Mouse (Mus musculus): ENCODE results near the gene Fbxo39. TPM values are rescaled to one million over a fixed set of nuclear protein-coding genes. Genes with fewer than 3 reads are reported as not detected.

The Fbxo39 gene
- polyA plus RNA-seq (2015; fragmentation: Nextera tagmentation; extraction: Ambion mirVana) = not detected in 2 replicates

DNA sequence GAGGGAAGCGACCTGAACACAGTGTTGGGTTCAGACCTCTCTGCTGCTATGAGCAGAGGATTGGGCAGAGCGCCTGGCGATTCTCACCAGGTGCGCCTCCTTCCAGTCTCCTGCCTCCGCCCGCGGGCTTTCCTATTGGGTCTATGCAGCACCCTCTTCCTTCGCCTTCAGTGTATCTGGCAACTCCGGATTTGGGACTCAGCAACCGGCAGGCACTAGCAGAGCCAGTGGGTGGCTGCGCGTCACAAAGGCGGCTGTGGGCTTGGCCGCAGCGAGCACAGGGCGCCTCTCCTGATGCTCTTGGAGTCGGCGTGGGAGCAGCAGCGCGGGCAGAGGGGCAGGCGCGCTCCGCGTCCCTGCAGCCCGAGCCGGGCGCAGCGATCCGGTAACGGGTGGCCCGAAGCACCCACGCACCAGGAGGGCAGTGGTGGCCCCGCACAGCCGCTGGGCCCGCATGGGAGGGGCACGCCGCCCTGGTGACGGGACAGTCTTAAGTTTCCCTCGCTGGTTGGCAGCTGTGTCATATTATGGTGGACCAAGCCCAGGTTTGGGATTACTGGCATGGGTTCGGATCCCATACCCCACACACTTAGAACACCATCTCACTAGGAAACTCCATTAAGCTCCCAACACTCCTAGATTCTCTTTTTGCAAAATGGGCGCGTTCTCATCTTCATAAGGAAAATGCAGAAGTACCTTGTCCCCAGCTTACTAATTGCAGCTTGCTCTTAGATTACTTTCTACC is at the start of gene Fbxo39:
Fbxo39 (plus strand) TSS at position 294 of the 745 bp plus-strand sequence.

DNA sequence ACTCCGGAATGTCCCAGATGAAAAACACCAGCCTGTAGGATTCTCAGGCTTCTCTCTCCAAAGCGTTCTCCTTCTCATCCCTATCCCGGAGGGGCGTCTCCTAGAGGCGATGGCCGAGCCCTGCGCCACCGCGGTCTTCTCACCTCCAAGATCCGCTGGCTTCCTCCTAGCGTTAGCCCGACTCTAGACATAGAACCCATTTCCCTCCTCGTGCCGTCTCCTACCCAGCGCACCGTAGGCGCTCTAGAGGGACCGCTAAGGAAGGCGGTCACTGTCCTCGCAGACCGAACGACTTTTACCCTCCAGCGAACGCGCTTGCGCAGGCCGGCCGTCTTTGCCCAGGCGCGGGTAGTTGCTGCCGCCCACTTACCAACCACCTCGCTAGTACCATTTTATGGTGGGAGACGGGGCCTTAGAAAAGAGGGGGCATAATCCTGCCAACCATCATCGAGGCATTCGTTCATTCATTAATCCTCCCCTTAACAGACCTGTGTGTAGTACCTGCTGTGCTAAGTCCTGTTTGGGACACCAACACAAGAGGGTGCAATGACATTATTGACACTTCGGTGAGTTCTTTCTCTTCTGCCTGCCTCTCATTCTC is 47.2 kb upstream of the Fbxo39 start, which contains the start of gene Slc13a5:
Slc13a5 (minus strand) TSS at position 263 of the 601 bp plus-strand sequence.

DNA sequence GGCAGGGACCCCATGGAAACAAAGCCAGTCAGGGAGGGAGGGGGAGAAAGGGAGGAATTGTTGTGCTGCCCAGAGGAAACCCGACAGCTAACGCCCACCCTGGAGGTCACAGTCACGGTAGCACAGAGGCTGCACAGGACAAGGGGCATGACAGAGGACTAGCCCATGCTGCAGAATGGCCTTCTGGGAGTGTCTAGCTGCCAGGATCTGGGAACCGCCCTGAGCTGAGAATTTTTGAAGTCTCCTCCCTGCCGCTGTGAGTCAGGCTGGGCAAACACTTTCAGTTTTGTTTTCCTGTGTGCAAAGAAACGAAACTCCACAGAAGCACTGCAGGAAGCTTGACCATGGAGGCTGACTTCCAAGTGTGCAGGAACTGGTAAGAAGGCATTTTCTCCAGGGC is 12.9 kb upstream of the Fbxo39 start, which contains the start of gene Xaf1:
Xaf1 (plus strand) TSS at position 296 of the 400 bp plus-strand sequence.

DNA sequence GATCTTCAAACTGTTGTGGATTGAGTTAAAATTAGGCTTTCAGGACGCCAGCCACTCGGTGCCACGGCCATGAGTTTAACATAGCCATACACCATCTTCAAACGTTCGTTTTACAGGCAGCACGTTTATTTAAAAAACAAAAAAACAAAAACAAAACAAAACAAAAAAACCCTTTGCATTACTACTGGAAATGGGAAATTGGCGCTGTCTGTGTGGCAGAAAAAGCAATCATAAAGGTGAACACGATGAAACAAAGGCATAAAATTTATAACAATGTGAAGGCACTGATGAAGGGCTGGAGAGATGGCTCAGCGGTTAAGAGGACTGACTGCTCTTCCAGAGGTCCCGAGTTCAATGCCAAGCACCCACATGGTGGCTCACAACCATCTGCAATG is 48.1 kb downstream of the Fbxo39 start, which contains the start of gene Tekt1:
Tekt1 (minus strand) TSS at position 96 of the 395 bp plus-strand sequence.

Other genes with a start within 250 kb of the Fbxo39 start
- 1.2 and 1.3 TPM in 2 replicates for gene Pitpnm3, start 178.7 kb upstream of the Fbxo39 start, polyA plus RNA-seq (2015; fragmentation: Nextera tagmentation; extraction: Ambion mirVana)
- gene Gm43951, start 107.6 kb upstream of the Fbxo39 start, polyA plus RNA-seq (2015; fragmentation: Nextera tagmentation; extraction: Ambion mirVana) = 0.07 and 0.08 TPM in 2 replicates
- gene 4933427D14Rik, start 107.0 kb upstream of the Fbxo39 start, polyA plus RNA-seq (2015; fragmentation: Nextera tagmentation; extraction: Ambion mirVana) = 6.2 and 6.6 TPM in 2 replicates
- gene Txndc17, start 106.9 kb upstream of the Fbxo39 start, polyA plus RNA-seq (2015; fragmentation: Nextera tagmentation; extraction: Ambion mirVana) = 245 and 246 TPM in 2 replicates
- gene Med31, start 98.9 kb upstream of the Fbxo39 start, polyA plus RNA-seq (2015; fragmentation: Nextera tagmentation; extraction: Ambion mirVana) = 28.3 and 28.4 TPM in 2 replicates
- gene Slc13a5, start 47.2 kb upstream of the Fbxo39 start, polyA plus RNA-seq (2015; fragmentation: Nextera tagmentation; extraction: Ambion mirVana) = 0.06 and 0.08 TPM in 2 replicates
- 20.3 and 24.7 TPM in 2 replicates for gene Xaf1, start 12.8 kb upstream of the Fbxo39 start, polyA plus RNA-seq (2015; fragmentation: Nextera tagmentation; extraction: Ambion mirVana)
- 0.11 TPM in 1 of 2 replicates, not detected in the other for gene Tekt1, start 48.0 kb downstream of the Fbxo39 start, polyA plus RNA-seq (2015; fragmentation: Nextera tagmentation; extraction: Ambion mirVana)
- gene Smtnl2, start 97.3 kb downstream of the Fbxo39 start, polyA plus RNA-seq (2015; fragmentation: Nextera tagmentation; extraction: Ambion mirVana) = 31.2 and 39.8 TPM in 2 replicates
- gene Ggt6, start 121.1 kb downstream of the Fbxo39 start, polyA plus RNA-seq (2015; fragmentation: Nextera tagmentation; extraction: Ambion mirVana) = 1.1 and 1.4 TPM in 2 replicates
- 69.5 and 71.9 TPM in 2 replicates for gene Mybbp1a, start 126.9 kb downstream of the Fbxo39 start, polyA plus RNA-seq (2015; fragmentation: Nextera tagmentation; extraction: Ambion mirVana)
- 3.3 and 3.7 TPM in 2 replicates for gene Spns2, start 175.5 kb downstream of the Fbxo39 start, polyA plus RNA-seq (2015; fragmentation: Nextera tagmentation; extraction: Ambion mirVana)
- gene Spns3, start 236.1 kb downstream of the Fbxo39 start, polyA plus RNA-seq (2015; fragmentation: Nextera tagmentation; extraction: Ambion mirVana) = 0.06 and 0.07 TPM in 2 replicates